In the genomic region with DNA sequence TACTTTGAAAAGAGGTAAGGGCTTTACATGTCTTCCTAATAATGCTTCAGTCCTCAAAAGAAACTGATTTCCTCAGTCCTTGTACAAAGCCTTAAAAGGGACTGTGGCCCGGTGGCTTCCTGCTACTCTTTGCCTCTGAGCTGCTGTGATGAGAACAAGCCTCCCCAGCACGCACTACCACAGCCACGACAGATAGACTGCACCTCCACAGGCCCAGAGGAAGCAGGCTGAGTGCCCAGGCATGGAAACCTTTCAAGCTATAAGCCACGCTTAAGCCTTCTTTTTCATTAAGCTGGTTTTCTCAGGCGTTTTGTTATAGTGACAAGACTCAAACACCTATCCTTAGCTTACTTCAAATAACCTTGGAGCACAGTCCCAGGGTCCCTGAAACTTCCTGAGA, we compare ENCODE assay signal across 17 mouse cellular contexts. TPM values are rescaled to one million over a fixed set of nuclear protein-coding genes. Genes with fewer than 3 reads are reported as not detected.
DNase-seq lines count a peak whose midpoint lies in the region; ATAC-seq and TF ChIP-seq lines count a peak whose summit lies in the region.
"Had no signal": no experiment of that assay in that cellular context is flagged by ENCODE, and none has a peak within 500 bp of the region (broad histone marks: within the 10 kb centered on the region; RNA-seq: fewer than 3 reads in every experiment).

No protein-coding gene starts in this region.

- no peak for DNase-seq in kidney, postnatal 0 days (ENCODE audit: low spot score)
- no peak for DNase-seq in kidney, postnatal 4 days
- DNase-seq in testis, postnatal 10 days (ENCODE audit: low spot score): no peak
- no peak for DNase-seq in adrenal gland, adult 2 months
- DNase-seq: adrenal gland, postnatal 14 days; cerebellum, adult 8-10 months; gastrocnemius, postnatal 25 days; lung, adult 18-20 months; thymus, postnatal 4 days had no signal

- H3K27ac ChIP-seq in heart, embryonic 13.5 days (replicated peaks): 0 out of 2 replicates have a peak overlapping the region, but pooled peaks have one; percentile 10
- H3K27ac ChIP-seq in heart, embryonic 12.5 days (ENCODE audit: poor library complexity, severe bottlenecking): no peak overlapping the region
- peak overlapping the region; percentile 42; the same call in 1 of the 2 replicates for H3K27ac ChIP-seq in kidney, postnatal 0 days
- H3K27ac ChIP-seq in testis, adult 2 months (ENCODE audit: control insufficient read depth, insufficient read depth, low read depth, low read length): 0 out of 2 replicates have a peak overlapping the region, but pooled peaks have one; percentile 13
- H3K27ac ChIP-seq: forebrain, embryonic 10.5 days; left cerebral cortex, adult 2 months; neural tube, embryonic 15.5 days had no signal

- TF ChIP-seq POLR2A in testis, adult 2 months (IDR thresholded peaks at IDR 0.05; ENCODE audit: control insufficient read depth, low read depth, low read length): no peak

- H3K4me2 ChIP-seq in heart, embryonic 13.5 days: no peak overlapping the region
- H3K4me2 ChIP-seq in heart, embryonic 12.5 days: no peak overlapping the region
- H3K4me2 ChIP-seq in kidney, postnatal 0 days (ENCODE audit: low read length): no peak overlapping the region
- H3K4me2 ChIP-seq: neural tube, embryonic 15.5 days had no signal

- H3K4me1 ChIP-seq in heart, embryonic 13.5 days: peaks cover 62% of the 10 kb centered on the region
- H3K4me1 ChIP-seq in heart, embryonic 12.5 days (replicated peaks): peaks cover 40% of the 10 kb centered on the region
- H3K4me1 ChIP-seq in kidney, postnatal 0 days (replicated peaks; ENCODE audit: insufficient read depth, low read length): peaks cover 5% of the 10 kb centered on the region
- peaks cover 9% of the 10 kb centered on the region for H3K4me1 ChIP-seq in testis, adult 2 months (ENCODE audit: control insufficient read depth, insufficient read depth, low read length)

- H3K36me3 ChIP-seq in heart, embryonic 13.5 days: no peaks in the 10 kb centered on the region
- H3K36me3 ChIP-seq in heart, embryonic 12.5 days: no peaks in the 10 kb centered on the region
- no peaks in the 10 kb centered on the region for H3K36me3 ChIP-seq in kidney, postnatal 0 days (ENCODE audit: insufficient read depth, low read length)
- no peaks in the 10 kb centered on the region for H3K36me3 ChIP-seq in testis, adult 2 months (ENCODE audit: control insufficient read depth, insufficient read depth, low read length)
- H3K36me3 ChIP-seq: G1E; neural tube, embryonic 15.5 days had no signal

- no peak for TF ChIP-seq CTCF in kidney, postnatal 0 days (IDR thresholded peaks at IDR 0.05; ENCODE audit: low read depth)
- TF ChIP-seq CTCF in testis, adult 2 months (IDR thresholded peaks at IDR 0.05; ENCODE audit: control insufficient read depth, insufficient read depth, insufficient replicate concordance, low read depth, low read length): no peak

- no peak overlapping the region for H3K9ac ChIP-seq in heart, embryonic 13.5 days
- H3K9ac ChIP-seq in heart, embryonic 12.5 days: no peak overlapping the region
- no peak overlapping the region for H3K9ac ChIP-seq in kidney, postnatal 0 days (ENCODE audit: low read depth, low read length)
- H3K9ac ChIP-seq: neural tube, embryonic 15.5 days had no signal

- H3K27me3 ChIP-seq in heart, embryonic 13.5 days (replicated peaks): no peaks in the 10 kb centered on the region
- H3K27me3 ChIP-seq in heart, embryonic 12.5 days (replicated peaks): no peaks in the 10 kb centered on the region
- no peaks in the 10 kb centered on the region for H3K27me3 ChIP-seq in kidney, postnatal 0 days (ENCODE audit: insufficient read depth, low read length)
- H3K27me3 ChIP-seq in testis, adult 2 months (ENCODE audit: control insufficient read depth, insufficient read depth, low read length): no peaks in the 10 kb centered on the region
- H3K27me3 ChIP-seq: neural tube, embryonic 15.5 days had no signal

- H3K4me3 ChIP-seq in heart, embryonic 13.5 days: no peak overlapping the region
- H3K4me3 ChIP-seq in heart, embryonic 12.5 days: no peak overlapping the region
- H3K4me3 ChIP-seq in kidney, postnatal 0 days (replicated peaks; ENCODE audit: low read depth, low read length): no peak overlapping the region
- H3K4me3 ChIP-seq in testis, adult 2 months (ENCODE audit: control insufficient read depth, low read depth, low read length): no peak overlapping the region
- H3K4me3 ChIP-seq: forebrain, embryonic 10.5 days; left cerebral cortex, adult 2 months; neural tube, embryonic 15.5 days had no signal

- ATAC-seq in heart, embryonic 13.5 days (ENCODE audit: extremely low read depth, insufficient number of reproducible peaks, low FRiP score, low TSS enrichment): no peak
- ATAC-seq in heart, embryonic 12.5 days (ENCODE audit: insufficient number of reproducible peaks, low FRiP score): no peak
- ATAC-seq in kidney, postnatal 0 days (replicated peaks; ENCODE audit: low FRiP score, low read depth): no peak
- ATAC-seq: intestine, postnatal 0 days had no signal

- 52% methylated on average over 5 of the region's 5 CpGs for WGBS in heart, embryonic 13.5 days
- WGBS in heart, embryonic 12.5 days: 54% methylated on average over 5 of the region's 5 CpGs
- WGBS in kidney, postnatal 0 days: 72% methylated on average over 5 of the region's 5 CpGs

- no peaks in the 10 kb centered on the region for H3K9me3 ChIP-seq in heart, embryonic 13.5 days
- H3K9me3 ChIP-seq in heart, embryonic 12.5 days (replicated peaks): no peaks in the 10 kb centered on the region
- H3K9me3 ChIP-seq in kidney, postnatal 0 days (replicated peaks; ENCODE audit: low read length): no peaks in the 10 kb centered on the region
- H3K9me3 ChIP-seq: forebrain, embryonic 10.5 days; neural tube, embryonic 15.5 days had no signal

RNA-seq across cellular contexts. Expression of gene Map4k3, which starts 10.0 kb away (rescaled TPM):
- 15.1 and 17.0 TPM in 2 replicates for polyA plus RNA-seq in heart, embryonic 13.5 days (2015; fragmentation: Nextera tagmentation; extraction: Ambion mirVana)
- polyA plus RNA-seq in heart, embryonic 12.5 days (2016; fragmentation: Nextera tagmentation; extraction: Ambion mirVana): 25.0 and 25.8 TPM in 2 replicates
- polyA plus RNA-seq in kidney, postnatal 0 days (2015; fragmentation: Nextera tagmentation; extraction: Ambion mirVana): 27.5 and 29.9 TPM in 2 replicates
- polyA plus RNA-seq in testis, adult 2 months (2012; rRNA removed): 12.9 and 14.4 TPM in 2 replicates
- total RNA-seq in adrenal gland, adult 2 months (2021): 10 to 100 TPM; 38.0 to 46.4 TPM
- 46.5 and 47.2 TPM in 2 replicates for polyA plus RNA-seq in adrenal gland, adult 2 months (2012; rRNA removed)
- polyA plus RNA-seq: G1E had no signal
